Mouse (Mus musculus) mesoderm, embryonic 11.5 days (tissue): ENCODE data around the gene Haao.

Source experiments
- DNase-seq: peaks from one replicate; pipeline ENCODE4 v3.0.0-alpha.2; 2012; ENCODE audit warnings: low read depth, low spot score

Haao gene

DNA sequence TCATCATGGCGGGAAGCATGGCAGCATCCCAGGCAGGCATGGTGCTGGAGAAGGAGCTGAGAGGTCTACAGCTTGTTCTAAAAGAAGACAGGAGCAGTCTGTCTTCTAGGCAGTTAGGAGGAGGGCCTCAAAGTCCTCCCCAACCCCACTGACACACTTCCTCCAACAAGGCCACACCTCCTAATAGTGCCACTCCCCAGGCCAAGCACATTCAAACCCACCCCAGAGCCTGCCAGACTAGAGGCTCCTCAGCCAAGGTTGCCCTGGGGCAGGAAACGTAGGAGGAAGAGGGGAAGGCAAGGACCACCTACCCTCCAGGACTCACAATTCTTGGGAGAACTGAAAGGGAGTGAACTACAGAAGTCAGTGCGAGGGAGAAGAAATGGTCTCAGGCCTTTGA, at the start of gene Haao:
Gene Haao, minus strand, starts transcription at position 149 of the 400 bp plus-strand sequence.
- no peak for DNase-seq

DNA sequence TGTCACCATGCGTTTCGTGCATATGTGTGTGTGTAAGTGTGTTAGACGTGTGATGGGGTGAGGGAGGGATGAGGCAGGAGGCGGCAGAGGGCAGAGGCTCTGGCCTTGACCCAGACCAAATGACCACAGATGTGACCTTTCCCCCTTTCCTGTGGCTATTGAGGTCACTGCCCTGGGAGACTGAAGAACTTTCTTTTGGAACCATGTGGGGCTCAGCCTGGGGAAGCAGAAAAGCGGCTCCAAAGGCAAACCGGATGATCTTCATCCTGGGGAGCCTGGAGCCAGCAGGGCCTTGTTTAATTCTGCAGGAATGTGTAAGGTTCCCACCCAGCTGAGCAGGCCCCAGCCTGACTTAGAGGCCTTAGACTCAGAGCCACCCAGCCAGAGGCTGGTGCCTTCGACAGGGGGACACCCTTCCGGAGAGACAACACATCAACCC, 49.6 kb upstream of the Haao start:
- no peak for DNase-seq

DNA sequence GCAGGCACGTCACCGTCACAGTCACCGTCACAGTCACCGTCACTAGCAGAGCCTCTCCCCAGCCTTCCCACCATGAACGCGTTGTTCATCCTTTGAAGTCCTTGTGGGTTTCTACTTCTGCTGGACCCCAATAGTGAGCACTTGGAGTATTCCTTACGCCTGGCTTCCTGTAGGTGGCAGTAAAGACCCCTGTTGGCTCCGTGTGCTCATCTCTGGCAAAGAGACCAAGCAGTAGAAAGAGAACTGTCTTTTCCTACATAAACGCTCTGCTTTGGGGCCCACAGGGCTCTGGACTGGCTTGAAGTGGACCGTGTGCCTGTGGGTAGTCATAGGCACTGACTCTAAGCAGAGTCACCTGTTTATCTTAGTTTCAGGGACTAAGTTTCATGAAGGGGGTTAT, 49.0 kb upstream of the Haao start:
- DNase-seq, result peak; percentile 81

DNA sequence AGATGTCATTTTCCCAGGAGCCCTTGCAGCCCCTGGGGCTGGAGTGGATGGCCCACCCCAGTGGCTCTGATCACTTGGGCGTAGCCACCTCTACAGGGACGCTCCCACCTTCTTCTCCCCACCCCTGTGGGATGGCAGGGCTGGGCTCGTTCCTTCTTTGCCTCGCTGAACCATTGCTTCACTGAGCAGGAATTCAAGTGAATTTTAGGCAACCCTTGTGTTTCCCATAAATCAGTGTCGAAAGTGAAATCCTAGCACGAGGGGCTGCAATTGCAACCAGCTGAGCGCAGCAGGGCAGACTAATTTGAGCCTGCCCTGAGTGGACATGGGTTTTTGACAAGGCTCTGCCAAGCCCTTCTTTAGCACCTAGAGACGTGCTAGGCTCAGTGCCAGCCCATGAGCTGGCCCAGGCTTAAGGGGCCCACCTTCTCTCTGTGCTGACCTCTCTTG, 47.6 kb upstream of the Haao start:
- peak; percentile 82 for DNase-seq

DNA sequence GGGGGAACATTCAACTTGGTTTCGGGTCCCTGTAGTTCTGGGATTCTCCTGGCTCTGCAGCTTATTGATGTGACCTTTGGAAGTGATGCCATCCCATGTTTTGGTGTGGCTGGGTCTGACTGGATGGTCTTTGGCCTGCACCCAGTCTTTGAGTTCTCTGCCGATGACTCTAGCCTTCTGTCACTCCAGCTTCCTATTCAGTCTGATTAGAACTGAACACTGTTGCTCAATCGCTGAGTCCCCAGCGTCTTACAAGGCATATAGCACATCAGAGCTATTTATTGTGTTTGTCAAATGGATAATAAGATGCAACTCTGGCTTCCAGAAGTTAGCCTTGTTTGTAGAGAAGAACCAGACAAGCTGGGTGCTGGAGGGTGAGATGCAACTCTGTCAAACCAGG, 45.4 kb upstream of the Haao start:
- DNase-seq, result no peak

DNA sequence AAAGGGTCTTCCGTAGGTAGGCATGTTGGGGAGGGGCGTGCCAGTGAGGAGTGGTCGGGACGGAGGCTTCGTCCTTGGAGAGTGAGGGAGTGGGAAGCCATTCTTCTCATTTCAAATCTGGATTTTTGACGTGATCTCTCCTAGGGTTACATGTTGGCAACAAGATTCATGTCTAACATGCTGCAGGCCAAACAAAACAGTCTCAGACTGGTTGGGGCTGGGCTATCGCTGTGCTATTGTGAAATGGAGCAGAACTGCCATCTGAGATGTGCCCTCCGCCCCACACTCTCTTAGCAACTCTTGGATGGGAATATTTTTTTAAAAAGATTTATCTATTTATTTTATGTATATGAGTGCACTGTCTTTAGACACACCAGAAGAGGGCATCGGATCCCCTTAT, 44.1 kb upstream of the Haao start:
- DNase-seq, result no peak

DNA sequence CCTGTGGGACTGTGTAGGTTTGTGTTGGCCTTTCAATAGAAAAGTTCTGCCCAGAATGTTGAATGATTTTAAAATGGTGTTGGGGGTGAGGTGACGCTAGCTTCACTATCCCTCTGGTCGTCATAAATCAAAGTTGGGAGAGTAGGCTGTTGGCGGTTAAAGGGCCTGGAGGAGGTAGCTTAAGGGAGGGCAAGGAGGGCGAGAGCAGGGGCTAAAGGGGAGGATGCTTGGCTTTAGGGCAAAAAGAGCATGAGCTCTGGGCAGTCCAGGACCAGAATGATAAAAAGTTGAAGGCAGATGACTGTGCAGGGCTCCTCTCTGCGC, 42.6 kb upstream of the Haao start:
- DNase-seq, result peak; percentile 27

DNA sequence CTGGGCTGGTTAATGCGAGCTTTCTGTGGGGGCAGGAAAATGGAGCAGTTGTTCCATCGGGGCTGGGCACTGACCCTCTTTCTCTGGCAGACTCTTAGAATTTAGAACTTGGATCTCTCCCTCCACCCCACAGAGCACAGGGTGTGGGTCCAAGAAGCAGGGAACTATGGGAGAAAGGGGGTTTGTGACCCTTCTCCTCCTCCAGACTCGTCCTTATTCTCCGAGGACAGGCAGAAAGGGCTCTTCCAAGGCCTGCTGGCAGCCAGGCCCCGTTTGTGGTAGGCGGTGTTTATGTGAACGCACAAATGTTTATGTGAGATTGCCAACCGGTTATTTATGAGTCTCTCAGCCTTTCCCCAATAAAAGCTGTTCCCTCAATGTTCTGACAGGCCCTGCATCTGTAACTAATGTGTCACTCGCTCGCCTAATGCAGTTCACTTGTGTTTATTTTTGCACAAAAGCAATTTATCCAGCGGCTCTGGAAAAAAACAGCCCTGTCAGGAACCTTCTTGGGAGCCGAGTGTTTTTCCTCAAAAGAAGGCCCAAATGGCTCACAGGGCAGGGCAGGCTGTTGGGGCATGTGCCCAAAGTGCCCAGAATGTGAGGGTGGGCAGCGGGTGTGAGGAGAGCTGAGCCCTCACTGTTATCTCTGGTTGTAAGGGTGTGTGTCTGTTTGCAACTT, 42.1 kb upstream of the Haao start:
- DNase-seq, result peak; percentile 53

DNA sequence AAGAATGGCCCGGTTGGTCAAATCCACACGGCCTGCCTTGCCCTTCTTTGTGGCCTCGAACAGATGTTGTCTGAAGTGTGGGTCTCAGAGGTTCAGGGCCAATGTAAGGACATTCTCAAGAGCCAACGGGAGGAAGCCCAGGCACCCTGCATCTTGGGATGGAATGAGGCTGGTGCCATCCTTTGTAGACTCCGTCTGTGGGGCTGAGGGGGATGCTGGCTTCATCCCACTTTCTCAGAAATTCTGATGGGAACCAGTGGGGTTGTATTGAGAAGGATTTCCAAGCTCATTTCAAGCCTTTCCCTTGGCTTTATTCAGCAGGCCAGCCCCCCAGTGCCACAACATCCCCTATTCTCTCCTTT, 41.5 kb upstream of the Haao start:
- no peak for DNase-seq

DNA sequence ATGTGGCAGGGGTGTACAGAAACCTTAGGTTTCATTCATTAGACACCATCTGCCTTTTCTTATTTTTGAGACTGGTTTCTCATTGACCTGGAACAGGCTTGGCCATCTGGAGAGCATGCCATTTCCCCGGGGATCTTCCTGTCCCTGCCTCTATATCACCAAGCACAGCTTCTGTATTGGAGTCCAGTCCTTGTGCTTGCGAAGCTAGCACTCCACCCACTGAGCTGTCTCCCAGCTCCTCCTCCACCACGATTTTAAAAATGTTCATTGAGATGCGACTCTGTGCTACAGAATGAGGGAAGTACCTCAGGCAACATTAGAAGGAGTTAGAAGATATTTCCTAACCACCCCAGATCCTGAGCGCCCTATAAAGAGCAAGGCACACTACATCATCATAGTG, 39.5 kb upstream of the Haao start:
- DNase-seq, result no peak

DNA sequence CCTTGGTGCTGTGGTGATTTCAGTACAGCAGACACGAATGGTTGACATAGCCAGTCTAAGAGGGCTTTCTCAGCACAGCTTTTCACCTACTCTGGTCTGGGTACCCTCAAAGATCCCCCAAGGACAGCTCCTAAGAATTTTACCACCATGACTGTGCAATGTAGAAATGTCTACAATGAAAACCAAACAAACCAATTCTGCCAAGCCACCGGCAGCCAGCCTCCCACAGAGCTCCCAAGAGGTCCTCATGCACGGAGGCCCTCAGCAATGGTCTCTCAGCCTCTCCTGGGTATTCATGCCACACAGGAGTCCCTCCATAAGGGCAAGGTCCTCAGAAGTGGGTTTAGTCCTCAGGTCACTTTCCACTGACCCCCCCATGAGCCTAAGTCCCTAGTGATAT, 38.6 kb upstream of the Haao start:
- no peak for DNase-seq

DNA sequence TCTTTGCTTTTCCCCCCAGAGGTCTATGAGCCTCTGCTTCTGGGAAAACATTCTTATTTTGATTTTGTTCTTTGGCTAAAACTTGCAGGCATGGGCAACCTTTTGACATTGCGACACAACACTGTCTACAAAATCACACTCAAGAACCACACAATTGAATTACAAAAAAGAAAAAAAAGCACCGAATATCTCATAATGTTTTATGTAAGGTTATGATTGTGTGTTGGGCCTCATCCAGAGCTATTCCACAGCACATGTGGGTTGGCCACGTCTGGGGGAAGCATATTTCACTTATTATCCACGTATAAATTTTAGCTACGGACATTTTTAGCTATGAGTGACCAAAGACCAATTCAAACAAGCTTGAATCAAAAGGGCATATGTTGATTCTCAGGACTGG, 38.0 kb upstream of the Haao start:
- no peak for DNase-seq

DNA sequence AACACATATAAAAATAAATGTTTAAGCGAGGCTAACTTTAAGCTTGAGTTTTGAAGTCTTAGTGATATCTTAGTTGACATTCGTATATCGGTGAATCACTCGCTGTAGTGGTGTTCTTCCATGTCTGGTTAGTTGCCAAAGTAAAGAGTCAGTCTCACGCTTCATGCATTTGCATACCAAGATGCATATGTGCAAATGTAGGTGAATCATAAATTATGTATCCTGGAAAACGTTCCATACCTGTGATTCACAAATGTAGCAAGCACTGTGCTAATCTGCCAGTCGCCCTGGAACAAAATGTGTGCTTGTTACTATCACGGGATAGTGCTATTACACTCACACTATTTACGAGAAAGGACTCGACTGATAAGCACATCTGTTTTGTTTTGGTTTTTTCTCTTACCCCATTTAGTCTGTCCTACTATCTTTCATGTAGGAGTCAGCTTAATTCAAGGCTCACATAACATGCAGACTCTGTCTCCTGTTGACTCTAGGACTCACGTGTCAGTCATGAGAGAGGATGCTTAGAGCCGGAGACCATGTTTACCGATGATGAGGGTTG, 37.3 kb upstream of the Haao start:
- no peak for DNase-seq

DNA sequence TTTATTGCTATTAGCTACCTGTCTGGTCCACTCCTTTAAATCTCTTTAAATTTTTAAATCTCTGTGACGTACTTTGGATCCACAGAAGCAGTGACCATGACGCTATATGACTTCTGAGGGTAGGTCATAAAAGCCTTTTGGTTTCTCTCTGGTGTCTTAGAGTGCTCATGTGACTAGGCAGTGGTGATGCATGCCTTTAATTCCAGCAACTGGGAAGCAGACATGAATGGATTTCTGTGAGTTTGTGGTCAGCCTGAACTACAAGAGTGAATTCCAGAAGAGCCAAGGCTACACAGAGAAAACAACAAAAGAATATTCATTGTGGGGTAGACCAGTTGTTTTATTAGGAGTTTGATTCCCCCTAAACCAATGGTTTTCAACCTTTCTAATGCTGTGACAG, 35.0 kb upstream of the Haao start:
- DNase-seq, result no peak

DNA sequence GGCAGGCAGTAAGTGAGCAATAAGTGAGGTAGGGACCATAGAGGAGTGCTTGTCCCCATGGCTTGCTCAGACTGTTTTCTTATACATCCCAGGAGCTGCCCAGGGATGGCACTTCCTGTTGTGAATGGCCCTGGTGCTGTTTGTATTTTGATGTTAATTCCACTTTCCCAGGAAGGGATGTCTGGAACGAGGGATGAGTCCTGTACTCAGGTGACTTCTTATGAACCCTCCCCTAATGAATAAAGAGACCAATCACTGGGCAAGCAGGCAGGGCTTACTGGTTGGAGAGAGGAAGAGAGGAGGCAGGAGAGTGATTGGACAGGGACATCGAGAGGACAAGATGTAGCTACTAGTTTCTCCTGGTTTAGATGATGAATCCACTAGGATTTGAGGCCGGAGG, 33.3 kb upstream of the Haao start:
- DNase-seq, result no peak

DNA sequence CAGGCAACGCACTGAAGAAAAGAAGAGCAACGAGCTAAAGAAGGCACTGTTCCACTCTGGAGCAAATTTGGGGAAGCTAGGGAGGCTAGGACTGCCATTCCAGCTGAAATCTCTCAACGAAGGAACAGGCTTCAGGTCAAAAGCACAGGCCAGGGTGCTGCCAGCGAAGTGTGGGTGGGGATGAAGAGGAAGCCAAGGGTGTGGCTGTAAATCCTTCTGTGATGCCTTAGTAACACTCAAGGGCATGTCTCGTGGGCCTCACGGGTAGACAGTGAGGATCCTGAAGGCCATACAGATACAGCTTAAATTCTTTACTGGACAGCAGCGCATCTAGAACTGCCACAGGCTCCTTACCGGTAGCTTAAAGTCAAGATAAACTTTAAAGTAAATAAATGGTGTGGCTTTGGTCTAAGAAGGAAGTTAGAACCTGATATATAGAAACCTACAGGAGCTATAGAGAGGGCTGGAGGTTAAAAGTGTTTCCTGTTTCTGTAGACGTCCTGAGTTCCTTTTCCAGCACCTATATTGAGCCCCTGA, 32.5 kb upstream of the Haao start:
- DNase-seq, result no peak

DNA sequence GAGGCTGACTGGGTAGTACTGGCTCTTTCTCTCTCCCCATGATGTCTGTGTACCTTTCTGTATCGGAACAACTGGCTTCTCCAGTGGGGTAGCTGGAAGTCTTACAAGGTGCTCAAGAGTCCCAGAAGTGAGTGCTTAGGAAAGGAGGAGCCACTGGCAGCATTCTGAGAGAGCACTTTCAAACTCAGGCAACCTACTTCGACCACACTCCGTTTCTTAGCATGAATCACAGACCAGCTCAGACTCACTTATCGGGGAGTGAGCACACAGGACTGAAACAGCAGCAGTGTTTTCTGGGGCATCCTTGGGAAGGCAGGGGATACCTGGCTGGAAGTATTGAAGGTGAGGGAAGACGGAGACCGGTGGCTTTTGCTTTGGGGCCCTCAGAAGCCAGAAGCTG, 31.9 kb upstream of the Haao start:
- no peak for DNase-seq

DNA sequence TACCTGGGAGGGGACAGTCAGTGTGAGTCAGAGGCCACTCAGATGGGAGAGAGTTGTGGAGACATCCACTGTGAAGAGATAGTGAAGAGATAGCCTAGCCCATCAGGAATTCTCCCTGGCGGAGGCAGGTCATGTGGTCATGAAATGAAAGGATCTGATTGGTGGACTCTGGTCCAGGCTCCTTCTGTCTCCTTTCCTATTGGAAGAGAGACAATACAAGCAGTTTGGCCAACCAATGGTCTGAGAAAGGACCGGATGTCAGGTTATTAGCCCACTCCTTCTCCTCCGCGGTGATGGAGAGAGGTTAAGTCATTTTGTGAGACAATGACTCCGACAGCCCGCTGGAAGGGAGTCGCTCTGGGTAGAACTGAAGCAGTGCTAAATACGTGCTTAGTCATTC, 26.8 kb upstream of the Haao start:
- no peak for DNase-seq

DNA sequence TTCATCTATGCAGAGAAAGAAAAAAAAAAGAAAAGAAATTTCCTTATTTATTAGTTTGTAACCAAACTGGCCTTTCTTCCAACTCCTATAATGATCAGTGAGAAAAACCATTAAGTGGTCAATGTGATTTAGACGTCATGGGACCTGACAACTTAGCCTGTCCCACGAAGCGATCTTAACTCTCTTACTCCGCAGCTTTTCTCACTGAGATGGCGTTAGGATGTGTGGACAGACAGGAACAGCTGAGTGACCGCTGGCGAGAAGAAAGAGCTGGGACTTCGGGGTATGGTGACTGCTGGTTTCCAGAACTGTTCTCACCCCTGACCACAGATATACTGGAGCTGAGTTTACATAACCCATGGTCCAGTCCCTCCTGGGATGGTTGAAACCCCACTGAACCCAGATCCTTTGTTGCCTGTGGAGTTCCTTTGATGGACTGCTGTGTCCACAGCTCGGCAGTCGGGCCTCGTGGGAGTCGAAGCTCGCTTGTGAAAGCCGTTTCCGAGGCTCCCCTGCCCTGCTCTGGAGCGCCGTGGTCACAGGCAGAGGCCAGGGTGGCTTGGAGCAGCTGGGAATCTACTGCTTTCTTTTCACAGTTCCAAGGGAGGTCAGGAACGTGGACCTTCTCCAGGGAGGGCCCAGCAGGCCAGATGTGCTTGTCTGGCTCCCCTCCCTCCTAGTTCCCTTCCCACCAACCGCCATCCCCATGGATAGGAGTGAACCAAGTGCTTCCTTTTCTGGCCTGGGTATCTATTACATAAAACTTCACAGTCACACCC, 25.8 kb upstream of the Haao start:
- DNase-seq, result peak; percentile 24

DNA sequence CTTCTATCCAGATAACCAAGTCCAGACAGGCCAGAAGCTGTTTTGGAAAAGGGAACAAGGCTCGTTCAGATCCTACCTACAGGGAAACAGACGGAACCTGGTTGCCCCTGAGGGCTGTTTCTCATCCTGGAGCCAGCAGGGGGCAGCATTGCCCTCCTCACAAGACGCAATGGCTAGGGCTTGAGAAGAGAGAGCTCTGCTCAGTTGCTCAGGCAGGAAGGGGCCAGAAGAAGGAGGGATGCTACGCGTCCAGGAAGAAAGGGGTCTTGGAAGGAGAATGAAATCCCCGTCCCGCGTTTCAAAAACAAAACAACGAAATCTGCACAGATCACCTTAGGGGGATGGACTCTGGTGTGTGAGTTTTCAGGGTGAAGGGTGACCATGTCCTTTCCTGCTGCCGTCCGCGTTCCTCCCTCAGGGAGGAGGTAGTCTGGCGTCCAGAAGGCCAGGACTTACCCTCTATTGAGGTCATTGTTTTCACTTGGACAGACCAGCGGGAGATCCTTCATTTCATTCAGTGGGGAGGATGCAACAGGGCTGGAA, 25.1 kb upstream of the Haao start:
- DNase-seq, result peak; percentile 95

DNA sequence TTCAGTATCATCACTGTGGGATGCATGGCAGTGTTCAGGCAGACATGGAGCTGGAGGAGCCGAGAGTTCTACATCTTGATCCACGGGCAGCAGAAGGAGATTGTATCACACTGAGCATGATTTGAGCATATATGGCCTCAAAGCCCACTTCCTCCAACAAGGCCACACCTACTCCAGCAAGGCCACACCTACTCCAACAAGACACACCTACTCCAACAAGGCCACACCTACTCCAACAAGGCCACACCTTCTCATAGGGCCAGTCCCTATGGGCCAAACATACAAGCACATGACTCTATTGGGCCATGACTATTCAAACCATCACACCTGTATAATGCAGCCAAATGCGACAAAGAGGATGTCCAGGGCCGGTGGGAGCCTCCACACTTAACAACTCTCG, 23.6 kb upstream of the Haao start:
- DNase-seq, result no peak

DNA sequence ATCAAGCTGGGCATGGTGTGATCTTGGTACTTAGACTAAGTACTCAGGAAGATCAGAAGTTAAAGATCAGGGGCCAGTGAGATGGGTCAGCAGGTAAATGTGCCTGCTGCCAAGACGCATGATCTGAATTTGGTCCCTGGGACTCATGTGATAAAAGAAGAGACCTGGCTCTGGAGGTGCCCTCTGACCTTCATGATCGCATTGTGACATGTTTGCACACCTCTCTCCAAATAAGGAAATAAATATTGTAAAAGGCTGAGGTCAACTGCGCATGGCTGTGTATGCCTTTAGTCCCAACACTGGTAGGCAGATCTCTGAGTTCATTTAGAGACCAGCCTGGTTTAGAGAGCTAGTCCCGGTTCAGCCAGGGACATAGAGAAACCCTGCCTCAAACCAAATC, 22.6 kb upstream of the Haao start:
- DNase-seq, result no peak

DNA sequence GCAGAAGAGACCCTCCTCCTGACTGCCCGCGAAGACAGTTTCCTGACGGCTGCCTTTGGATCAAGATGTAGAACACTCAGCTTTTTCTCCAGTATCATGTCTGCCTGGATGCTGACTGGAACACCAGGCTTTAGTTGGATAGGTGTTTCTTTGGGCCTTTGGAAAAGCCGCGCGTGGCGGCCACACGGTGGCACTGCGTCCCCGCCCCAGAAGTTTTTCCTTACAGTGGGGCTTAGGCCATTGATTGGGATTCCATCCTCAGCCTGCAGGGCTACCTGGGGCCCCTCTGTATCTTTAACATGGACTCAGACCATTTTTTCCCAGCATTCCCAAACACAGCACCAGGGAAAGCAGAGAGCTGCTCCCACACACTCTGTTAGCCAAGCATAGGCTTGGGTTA, 18.8 kb upstream of the Haao start:
- DNase-seq, result peak; percentile 79
